Mouse (Mus musculus): ENCODE measurements around the gene Spag6l. TPM values are rescaled to one million over a fixed set of nuclear protein-coding genes. Genes with fewer than 3 reads are reported as not detected.

The Spag6l gene
- polyA plus RNA-seq, 1 experiment from 2014 or later = 0.17 TPM

- no peak overlapping the region for H3K9ac ChIP-seq (ENCODE audit: low read depth, low read length)
Measured at GRCm38 (mm10) chr16:16806325-16806724, 22.9 kb downstream of the Spag6l start.

More at GRCm38 (mm10) chr16:16806325-16806724, 22.9 kb downstream of the Spag6l start:
- no peak overlapping the region for H3K4me2 ChIP-seq
- no peaks in the 10 kb centered on the region for H3K36me3 ChIP-seq (ENCODE audit: control insufficient read depth, insufficient read depth, low read length)
- no peaks in the 10 kb centered on the region for H3K27me3 ChIP-seq (ENCODE audit: control insufficient read depth, insufficient read depth, low read length)
- H3K9me3 ChIP-seq (replicated peaks; ENCODE audit: control insufficient read depth, low read length) = no peaks in the 10 kb centered on the region
- ATAC-seq (replicated peaks; ENCODE audit: insufficient number of reproducible peaks, low FRiP score, low TSS enrichment) = no peak
- no peak overlapping the region for H3K4me3 ChIP-seq (ENCODE audit: low read depth, low read length)
- WGBS (ENCODE audit: insufficient replicate concordance) = 56% methylated on average over 2 of the region's 2 CpGs
- H3K27ac ChIP-seq (ENCODE audit: low read depth, low read length) = no peak overlapping the region
- no peaks in the 10 kb centered on the region for H3K4me1 ChIP-seq (ENCODE audit: control insufficient read depth, insufficient read depth, low read length)

Other genes with a start within 250 kb of the Spag6l start
- 9.2 and 11.3 TPM in 2 replicates for gene Fgd4, start 228.9 kb downstream of the Spag6l start, polyA plus RNA-seq (2014; fragmentation: Nextera tagmentation; extraction: Ambion mirVana)
- gene Olfr19, start 153.1 kb downstream of the Spag6l start, polyA plus RNA-seq (2014; fragmentation: Nextera tagmentation; extraction: Ambion mirVana) = not detected in 2 replicates
- gene Igll1, start 34.5 kb upstream of the Spag6l start, polyA plus RNA-seq (2014; fragmentation: Nextera tagmentation; extraction: Ambion mirVana) = not detected in 2 replicates
- gene Top3b, start 41.3 kb upstream of the Spag6l start, polyA plus RNA-seq (2014; fragmentation: Nextera tagmentation; extraction: Ambion mirVana) = 36.7 and 45.0 TPM in 2 replicates
- gene Vpreb1, start 41.4 kb upstream of the Spag6l start, polyA plus RNA-seq (2014; fragmentation: Nextera tagmentation; extraction: Ambion mirVana) = 1.4 and 1.6 TPM in 2 replicates
- 14.6 and 25.5 TPM in 2 replicates for gene Ppm1f, start 67.0 kb upstream of the Spag6l start, polyA plus RNA-seq (2014; fragmentation: Nextera tagmentation; extraction: Ambion mirVana)
- gene Mapk1, start 153.9 kb upstream of the Spag6l start, polyA plus RNA-seq (2014; fragmentation: Nextera tagmentation; extraction: Ambion mirVana) = 146 and 165 TPM in 2 replicates
- 20.1 and 20.4 TPM in 2 replicates for gene Ypel1, start 240.2 kb upstream of the Spag6l start, polyA plus RNA-seq (2014; fragmentation: Nextera tagmentation; extraction: Ambion mirVana)